Mouse (Mus musculus): ENCODE data around the gene Morn4. TPM values are rescaled to one million over a fixed set of nuclear protein-coding genes. Genes with fewer than 3 reads are reported as not detected.

The Morn4 gene
- total RNA-seq, 2 experiments from 2014 or later, result 65.6 to 67.0 TPM

GRCm38 (mm10) chr19:42031112-42031511 lies 55.0 kb downstream of the Morn4 start:
- DNase-seq (ENCODE audit: low spot score in 2 of 2), result no peak
- H3K4me3 ChIP-seq, result no peak overlapping the region
- no peak for TF ChIP-seq CTCF (conservative IDR thresholded peaks at IDR 0.05)

DNA sequence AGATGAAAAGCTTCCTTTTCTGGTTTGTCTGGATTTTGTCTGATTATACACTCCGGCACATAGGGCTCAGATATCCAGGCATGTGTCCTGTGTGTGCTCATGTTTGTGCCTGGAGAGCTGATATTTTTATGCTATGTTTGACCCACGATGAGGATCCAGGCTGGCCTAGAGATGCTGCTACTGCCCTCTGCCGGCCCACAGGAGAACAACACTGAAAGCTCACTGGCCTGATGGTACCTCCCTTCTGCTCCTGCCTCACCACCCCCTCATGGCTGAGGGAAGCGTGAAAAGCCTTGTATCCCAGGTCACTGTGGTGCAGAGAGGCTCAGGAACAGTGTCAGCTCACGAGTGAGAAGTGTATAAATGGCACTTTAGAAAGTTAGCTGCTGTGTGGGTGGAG lies 60.0 kb downstream of the Morn4 start:
- DNase-seq (ENCODE audit: low spot score in 2 of 2), result peak; percentile 82 to 85

More at GRCm38 (mm10) chr19:42031112-42031511, 55.0 kb downstream of the Morn4 start:
- no peak overlapping the region for H3K27ac ChIP-seq

More for the DNA sequence above, 60.0 kb downstream of the Morn4 start:
- no peak overlapping the region for H3K4me3 ChIP-seq
- TF ChIP-seq CTCF (conservative IDR thresholded peaks at IDR 0.05), result peak; percentile 96
- H3K27ac ChIP-seq, result no peak overlapping the region

Other genes starting within 250 kb of the Morn4 start
- 10 to 100 TPM; 10.7 to 11.7 TPM for gene Frat2, start 238.2 kb downstream of the Morn4 start, total RNA-seq (2021)
- gene Rrp12, start 190.2 kb downstream of the Morn4 start, total RNA-seq (2021), result 10 to 100 TPM; 33.4 to 34.2 TPM
- 100 to 1,000 TPM; 502 to 540 TPM for gene Pgam1, start 174.4 kb downstream of the Morn4 start, total RNA-seq (2021)
- 10 to 100 TPM; 27.6 to 35.4 TPM for gene Exosc1, start 152.9 kb downstream of the Morn4 start, total RNA-seq (2021)
- 10 to 100 TPM; 45.2 to 47.3 TPM for gene Zdhhc16, start 152.9 kb downstream of the Morn4 start, total RNA-seq (2021)
- gene Mms19, start 105.2 kb downstream of the Morn4 start, total RNA-seq (2021), result 10 to 100 TPM; 30.9 to 39.2 TPM
- 10 to 100 TPM; 14.0 to 14.6 TPM for gene Ubtd1, start 104.6 kb downstream of the Morn4 start, total RNA-seq (2021)
- not detected for gene Ankrd2, start 50.4 kb downstream of the Morn4 start, total RNA-seq (2021)
- gene Hoga1, start 40.7 kb downstream of the Morn4 start, total RNA-seq (2021), result 1 to 10 TPM; 7.4 to 8.6 TPM
- gene 4933411K16Rik, start 34.1 kb downstream of the Morn4 start, total RNA-seq (2021), result 1 to 10 TPM; 1.6 to 1.9 TPM
- 10 to 100 TPM; 62.5 to 68.2 TPM for gene Pi4k2a, start 4.1 kb upstream of the Morn4 start, total RNA-seq (2021)
- gene Avpi1, start 42.7 kb upstream of the Morn4 start, total RNA-seq (2021), result 10 to 100 TPM; 18.0 to 20.7 TPM
- gene Marveld1, start 61.0 kb upstream of the Morn4 start, total RNA-seq (2021), result 1 to 10 TPM; 7.0 to 8.3 TPM
- gene Zfyve27, start 77.6 kb upstream of the Morn4 start, total RNA-seq (2021), result 100 to 1,000 TPM in 1 of 2 experiments, 10 to 100 TPM in 1; 91.7 to 101 TPM
- gene Sfrp5, start 115.9 kb upstream of the Morn4 start, total RNA-seq (2021), result under 1 TPM; 0.25 to 0.26 TPM
- gene Golga7b, start 161.2 kb upstream of the Morn4 start, total RNA-seq (2021), result 10 to 100 TPM; 61.3 to 64.6 TPM

Measured in layer of hippocampus, adult 2 months (tissue).